Mouse (Mus musculus) T-cell, adult 2 months (primary cell): ENCODE data around the gene Gm20683.
A peak's percentile ranks its signal among the peaks of the same experiment; 100 is the strongest.

Experiments
- DNase-seq: peaks from one replicate; pipeline ENCODE4 v3.0.0; 2022; ENCODE audit warnings: low spot score

Gm20683 gene

DNA sequence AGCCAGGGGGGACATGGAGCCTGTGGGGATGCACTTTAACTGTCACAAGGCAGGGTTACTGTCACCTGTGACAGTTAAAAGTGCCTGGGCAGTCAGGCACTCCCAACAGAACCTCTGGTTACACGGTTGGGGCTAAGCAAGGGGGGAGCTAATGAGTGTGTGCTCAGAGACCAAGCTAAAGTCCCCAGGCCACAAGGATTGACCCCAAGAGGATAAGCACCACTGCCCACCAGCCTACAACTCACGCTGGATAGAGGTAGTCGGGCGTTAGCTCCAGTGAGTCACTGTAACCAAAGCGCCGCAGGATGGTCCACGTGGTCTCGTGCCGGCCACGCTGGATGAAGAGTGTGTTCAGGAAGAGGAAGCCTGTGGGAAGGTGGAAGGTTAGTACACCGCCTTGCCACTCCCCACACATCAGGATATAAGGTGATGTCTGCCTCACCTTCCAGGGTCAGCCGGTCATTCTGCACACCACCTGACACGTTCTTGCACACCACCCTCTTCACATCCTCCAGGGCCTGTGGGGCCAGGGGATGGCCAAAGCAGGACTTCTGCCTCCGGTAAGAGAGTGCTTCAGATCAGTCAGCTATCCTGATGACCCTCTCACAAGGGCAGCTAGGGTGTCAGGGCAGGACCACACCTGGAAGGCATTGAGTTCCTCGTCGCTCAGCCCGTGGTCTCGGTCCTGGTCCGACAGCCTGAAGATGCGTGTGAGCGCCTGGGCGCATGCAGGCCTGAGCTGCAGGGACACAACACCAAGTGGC is at the start of gene Gm20683:
Gene Gm20683, minus strand, starts transcription at position 647 of the 764 bp plus-strand sequence.
- DNase-seq = no peak

DNA sequence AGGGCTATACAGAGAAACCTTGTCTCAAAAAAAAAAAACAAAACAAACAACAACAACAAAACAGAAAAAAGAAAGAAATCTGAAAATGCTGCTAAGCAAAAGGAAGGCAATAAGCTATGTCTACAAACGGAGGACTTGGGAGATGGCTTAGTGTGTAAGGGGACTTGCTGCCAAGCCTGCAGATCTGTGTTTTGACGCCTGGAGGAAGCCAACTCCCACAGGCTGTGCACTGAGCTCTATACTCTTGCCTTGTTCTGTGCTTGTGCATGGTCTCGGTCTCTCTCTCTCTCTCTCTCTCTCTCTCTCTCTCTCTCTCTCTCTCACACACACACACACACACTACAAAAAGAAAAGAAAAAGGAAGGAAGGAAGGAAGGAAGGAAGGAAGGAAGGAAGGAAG is 47.3 kb upstream of the Gm20683 start:
- DNase-seq = no peak

DNA sequence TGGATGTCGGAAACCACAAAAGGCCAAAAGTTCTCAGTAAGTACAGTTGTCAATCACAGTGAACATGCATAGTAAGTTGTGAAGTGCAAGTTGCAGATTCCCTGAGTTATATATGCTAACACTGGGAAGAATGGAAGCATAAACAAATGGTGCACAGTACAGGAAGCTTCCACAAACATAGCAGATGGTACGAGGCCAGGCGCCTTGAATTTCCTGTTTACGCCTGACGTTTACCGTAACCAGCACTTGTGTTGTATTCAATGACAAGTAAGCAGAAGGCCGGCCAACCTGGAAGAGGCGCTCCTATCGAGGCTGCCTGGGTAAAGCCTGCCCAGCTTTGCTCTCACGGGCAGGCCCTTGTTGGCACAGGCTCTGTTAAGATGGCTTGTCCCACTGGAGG is 45.9 kb upstream of the Gm20683 start:
- no peak for DNase-seq

DNA sequence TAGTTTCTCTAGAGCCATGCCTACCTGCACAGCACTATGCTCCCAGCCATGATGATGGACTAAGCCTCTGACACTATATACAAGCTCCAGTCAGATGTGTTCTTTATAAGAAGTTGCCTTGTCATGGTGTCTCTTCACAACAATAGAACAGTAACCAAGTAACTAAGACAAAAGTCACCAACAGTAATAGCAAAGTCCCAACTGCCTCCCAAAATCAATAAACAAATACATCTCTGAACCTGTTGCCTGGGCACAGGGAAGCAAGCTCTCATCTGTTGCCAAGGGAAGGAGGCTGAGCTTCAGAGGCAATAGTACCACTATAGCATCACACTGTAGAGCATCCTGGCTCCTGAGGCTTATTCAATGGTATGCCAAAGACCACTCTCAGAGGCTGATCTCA is 45.2 kb upstream of the Gm20683 start:
- no peak for DNase-seq

- DNase-seq = peak; percentile 27
Observed at GRCm38 (mm10) chr17:25885636-25886035, 44.1 kb upstream of the Gm20683 start.

DNA sequence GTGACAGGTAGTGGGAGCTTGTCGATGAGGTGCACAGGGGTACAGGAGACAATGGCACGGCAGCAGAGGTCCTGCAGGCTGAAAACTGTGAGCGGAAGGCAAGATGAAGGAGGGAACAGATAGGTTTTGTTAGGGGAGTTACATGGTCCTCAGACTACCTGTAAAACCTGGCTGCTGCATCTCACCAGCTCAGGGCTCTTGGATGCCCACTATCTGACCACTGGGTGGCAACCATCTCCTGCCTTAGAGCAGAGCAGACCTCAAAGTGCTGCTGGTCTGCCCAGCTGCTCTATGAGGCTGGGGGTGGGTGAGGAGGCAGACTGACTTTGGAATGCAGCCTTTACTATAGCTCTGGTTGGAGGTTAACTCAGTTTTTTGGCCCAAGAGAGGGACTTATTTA is 42.3 kb upstream of the Gm20683 start:
- no peak for DNase-seq

DNA sequence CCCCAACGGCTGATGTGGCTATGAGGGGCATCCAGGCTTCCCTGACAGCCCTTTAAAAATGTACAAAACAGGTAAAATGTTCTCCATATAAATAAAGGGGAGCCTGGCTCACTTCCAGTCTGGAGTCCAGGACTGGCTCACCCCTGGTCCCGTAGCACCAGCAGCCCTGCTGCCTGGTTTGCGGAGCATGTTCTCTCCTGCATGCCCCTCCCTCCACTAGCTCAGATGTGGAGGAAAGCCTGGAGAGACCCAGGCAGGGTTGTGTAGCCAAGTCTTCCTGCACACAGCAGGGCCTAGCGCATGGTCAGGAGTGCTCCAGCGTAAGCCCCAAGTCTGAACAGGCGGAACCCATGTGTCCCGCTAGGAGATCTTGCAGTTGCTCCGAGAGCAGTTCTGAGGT is 41.7 kb upstream of the Gm20683 start:
- DNase-seq = no peak

- no peak for DNase-seq
Observed at GRCm38 (mm10) chr17:25882306-25882705, 40.7 kb upstream of the Gm20683 start.

DNA sequence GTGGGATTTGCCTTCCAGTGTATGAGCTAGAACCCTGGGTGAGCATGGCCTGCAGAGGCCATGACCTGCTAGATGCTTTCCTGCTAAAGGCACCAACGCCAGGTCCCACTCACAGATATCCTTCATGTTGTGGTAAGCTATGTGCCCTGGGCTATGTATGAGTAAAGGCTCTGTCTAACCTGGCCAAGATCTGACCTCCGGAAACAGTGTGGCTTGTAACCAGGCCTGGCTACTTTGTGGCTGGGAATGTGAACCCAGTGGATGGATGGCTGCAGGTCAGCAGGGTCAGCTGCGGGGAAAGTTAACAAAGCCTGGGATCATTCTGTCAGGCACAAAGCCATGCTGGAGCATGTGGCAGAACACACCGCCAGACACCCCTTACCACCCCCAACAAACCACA is 40.1 kb upstream of the Gm20683 start:
- no peak for DNase-seq

DNA sequence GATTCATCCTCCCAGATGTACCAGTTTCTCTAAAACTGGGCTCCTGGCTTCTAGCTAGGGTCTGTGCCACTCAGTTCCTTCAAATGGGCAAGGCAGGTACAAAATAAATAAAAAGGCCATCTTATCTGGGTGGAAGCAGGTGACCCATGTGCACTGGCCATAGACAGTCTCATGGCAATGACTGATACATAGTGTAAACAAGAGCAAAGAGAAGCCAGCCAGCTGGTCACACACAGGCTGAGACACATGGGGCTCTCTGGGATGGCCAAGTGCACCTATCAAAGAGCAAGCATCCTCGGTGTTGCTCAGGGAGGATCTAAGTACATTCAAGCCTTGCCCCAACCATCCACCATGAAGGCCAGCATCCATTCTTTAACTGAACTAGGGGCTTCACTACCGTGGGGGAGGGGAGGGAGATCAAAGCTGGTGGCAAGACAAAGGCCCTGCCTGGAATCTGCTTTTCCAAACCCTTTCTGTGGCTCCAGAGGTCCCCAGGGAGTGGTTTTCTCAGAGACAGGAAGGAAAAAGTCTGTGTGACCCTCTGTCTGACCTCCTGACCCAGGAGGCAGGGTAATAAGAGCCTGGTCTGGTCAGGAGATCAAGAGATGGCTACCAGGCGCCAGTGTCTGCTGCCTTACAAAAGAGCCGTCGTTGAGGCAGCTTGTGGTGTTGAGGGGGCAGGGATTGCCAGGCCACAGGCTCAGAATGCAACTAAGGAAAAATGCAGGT is 39.5 kb upstream of the Gm20683 start:
- no peak for DNase-seq

DNA sequence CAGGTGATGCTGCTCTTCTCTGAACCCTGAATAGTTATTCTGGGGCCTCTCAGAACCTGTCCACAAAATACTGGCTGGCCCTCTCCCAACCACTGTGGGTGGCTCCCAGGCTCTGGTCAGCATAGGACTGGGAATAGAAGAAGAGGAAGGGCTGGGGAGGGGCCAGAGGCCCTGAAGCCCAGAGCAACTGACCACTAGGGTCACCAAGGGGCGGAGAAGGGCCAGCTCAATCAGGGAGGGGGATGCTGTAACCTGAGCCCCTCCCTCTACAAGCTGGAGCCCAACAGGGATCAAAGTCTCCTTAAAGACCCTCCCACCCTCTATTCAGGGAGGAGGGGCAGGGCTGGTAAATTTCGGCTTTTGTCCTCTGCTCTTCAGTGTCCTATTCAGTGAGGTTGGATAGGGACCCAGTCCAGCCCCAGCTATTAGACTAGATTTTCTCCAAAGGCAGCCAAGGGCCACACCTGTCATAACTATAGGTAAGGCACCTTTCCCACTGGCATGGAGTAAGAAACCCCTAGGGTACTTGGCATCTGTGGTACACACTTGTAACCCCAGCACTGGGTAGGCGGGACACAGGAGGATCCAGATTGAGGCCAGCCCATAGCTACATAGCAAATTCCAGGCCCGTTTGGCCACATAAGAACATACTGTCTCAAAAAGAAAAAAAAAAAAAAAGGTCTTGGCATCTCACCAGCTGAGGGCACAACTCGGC is 38.8 kb upstream of the Gm20683 start, which contains the start of gene Wfikkn1:
Gene Wfikkn1, minus strand, starts transcription at position 663 of the 715 bp plus-strand sequence.
- DNase-seq = no peak

DNA sequence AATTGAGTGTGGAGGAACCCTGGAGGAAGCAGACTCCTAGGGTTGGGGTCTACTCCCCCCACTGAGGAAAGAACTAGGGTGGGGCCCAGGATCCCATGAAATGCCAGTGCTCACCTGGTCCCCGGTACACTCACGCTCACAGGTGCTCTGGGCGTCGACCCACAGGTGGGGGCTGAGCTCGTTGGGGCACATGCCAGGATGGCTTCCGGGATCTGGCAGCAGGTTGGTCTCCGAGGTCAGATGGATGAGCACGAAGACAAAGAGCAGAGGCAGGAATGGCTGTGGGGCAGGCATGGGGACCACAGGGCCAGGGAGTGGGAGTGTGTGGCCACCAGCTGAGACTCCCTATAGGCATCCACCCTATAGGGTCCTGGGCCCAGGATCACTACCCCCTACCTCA is 38.2 kb upstream of the Gm20683 start:
- DNase-seq = no peak

- no peak for DNase-seq
Observed at GRCm38 (mm10) chr17:25879261-25879660, 37.7 kb upstream of the Gm20683 start.

GRCm38 (mm10) chr17:25878611-25879180 is 37.1 kb upstream of the Gm20683 start:
- no peak for DNase-seq

DNA sequence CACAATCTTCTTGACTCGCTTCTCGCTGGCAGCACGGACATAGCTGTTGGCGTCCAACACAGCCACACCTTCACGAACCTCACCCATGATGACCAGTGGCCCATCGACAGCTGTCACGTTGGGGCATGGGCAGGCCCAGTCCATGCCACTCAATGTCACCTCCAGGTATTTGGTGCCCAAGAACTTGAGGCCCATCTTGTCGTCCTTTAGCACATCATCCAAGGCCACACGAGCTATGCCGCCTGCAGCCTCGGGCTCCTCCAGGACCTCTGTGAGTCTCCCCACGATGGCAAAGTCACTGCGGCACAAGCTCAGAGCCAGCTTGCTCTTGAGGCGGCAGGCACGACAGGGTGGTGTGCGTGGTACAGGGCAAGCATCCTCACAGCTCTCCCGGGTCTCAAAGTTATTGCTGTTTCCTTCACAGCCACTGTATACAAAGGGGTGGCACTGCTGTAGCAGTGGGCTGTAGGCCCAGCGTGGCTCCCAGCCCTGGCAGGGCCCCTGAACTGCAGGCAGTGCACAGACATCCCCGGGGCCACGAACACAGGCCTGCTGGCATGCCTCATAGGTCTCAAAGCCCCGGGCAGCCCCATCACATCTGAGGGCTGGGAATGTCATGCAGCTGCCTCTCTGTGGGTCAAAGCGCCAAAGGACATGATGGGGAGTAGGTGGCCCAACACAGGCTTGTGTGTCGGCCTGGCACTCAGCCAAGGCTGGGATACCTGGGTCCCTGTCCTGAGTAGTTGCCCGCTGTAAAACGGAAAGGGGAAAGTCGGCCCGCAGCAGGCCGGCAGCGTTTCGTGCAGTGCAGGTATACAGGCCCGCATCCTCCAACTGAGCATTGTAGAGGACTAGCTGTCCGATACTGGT is 36.4 kb upstream of the Gm20683 start:
- no peak for DNase-seq

DNA sequence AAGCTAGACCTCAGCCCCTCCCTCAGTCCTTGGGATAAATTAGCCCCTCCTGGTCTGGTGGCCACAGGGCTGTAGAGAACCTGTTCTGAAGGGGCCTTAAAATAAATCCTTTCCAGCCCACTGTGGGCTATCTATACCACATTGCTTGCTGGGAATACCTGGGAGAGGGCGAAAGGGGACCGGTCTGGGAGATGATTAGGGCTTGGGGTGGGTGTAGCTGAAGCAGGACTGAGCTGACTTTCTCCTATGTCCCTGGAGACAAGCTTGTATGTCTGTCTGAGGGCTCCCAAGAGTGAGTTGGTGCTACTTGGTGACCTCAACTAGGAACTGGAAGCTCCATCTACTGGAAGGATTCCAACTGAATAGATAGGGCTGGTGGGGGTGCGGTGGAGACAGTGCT is 35.5 kb upstream of the Gm20683 start:
- no peak for DNase-seq

GRCm38 (mm10) chr17:25876347-25876915 is 34.9 kb upstream of the Gm20683 start:
- DNase-seq = no peak

- peak; percentile 84 for DNase-seq
Observed at GRCm38 (mm10) chr17:25875171-25876136, 33.9 kb upstream of the Gm20683 start.

DNA sequence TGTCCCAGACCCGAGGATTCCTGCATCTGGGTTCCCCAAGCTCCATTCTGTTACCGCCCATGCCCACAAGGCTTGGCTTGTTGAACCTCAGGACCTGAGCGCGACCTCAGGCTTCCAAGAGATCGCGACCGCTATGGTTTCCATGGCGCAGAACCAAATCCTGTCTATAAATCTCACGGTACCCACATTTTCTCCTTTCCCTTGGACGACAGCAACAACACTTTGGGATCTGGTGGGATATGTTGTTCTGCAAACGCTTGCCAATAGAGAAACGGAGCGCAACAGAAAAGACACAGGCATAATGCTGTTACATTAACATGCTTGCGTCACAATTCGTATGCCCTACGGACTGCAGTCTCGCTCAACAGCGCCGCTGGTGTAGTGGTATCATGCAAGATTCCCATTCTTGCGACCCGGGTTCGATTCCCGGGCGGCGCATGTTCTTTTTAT is 33.2 kb upstream of the Gm20683 start, which contains the start of gene Mettl26:
Gene Mettl26, plus strand, starts transcription at position 354 of the 450 bp plus-strand sequence.
- DNase-seq = peak; percentile 91
